Mouse (Mus musculus): Measurements from ENCODE around the gene Gm49354. TPM values are rescaled to one million over a fixed set of nuclear protein-coding genes. Genes with fewer than 3 reads are reported as not detected.

Gm49354 gene
- polyA plus RNA-seq, 1 experiment: not detected

DNA sequence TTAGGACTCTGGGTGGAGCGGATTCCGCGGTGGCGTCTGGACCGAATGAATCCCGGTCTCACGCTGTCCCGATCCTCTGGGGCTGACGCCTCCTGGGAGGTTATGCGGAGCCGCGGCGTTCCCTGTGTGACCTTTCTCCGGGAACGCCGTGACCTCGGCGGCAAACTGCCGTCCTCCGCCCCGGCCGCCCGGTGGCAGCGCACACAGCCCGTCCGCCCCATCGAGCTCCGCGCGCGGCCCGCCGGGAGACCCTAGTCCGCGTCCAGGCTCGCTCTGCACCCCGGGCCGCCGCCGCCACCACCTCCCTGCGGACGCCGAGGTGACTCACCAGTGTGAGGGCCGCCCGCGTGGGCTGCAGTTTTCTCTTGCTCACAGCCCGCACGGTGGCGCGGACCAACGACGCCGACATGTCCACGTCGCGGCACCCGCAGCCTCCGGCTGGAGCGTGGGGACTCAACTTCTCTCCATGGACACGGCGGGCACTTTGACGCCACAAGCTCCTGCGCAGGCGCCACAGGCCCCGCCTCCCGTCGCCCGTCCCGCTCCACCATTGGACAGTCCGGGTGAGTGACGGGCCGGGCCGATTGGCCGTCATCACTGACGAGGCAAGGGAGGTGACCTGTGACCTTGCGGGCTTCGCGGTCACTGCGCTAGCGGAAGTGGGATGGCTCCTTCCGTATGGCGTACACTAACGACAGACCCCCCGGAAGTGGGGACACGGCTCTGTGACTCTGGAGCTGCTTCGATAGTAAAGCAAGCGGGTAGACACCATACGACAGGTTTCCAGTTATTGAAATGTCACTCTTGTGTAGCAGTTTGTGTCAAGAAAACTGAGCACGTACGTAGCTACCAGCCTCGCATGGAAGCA is 12.5 kb downstream of the Gm49354 start, which contains the start of gene Isca1:
Isca1 (minus strand) TSS at position 515 of the 868 bp plus-strand sequence.
- Histone ChIP-seq H3K4me3 (ENCODE audit: insufficient read depth, low read length) (peak within 1 kb of the TSS; percentile 83), H3K4me1 (ENCODE audit: control insufficient read depth, insufficient read depth, low read length) (peaks cover 35% of the 10 kb centered on the region), H3K27ac (ENCODE audit: insufficient read depth, low read depth, low read length) (peak within 1 kb of the TSS; percentile 85)
- TF ChIP-seq POLR2A (IDR thresholded peaks at IDR 0.05; ENCODE audit: borderline replicate concordance, low read depth, low read length) (no peak), CTCF (IDR thresholded peaks at IDR 0.05; ENCODE audit: low read depth, low read length) (no peak)

- no peak overlapping the region for H3K27ac ChIP-seq (ENCODE audit: insufficient read depth, low read depth, low read length)
- H3K4me3 ChIP-seq (ENCODE audit: insufficient read depth, low read length): peak overlapping the region; percentile 83
- TF ChIP-seq POLR2A (IDR thresholded peaks at IDR 0.05; ENCODE audit: borderline replicate concordance, low read depth, low read length): no peak
- H3K4me1 ChIP-seq (ENCODE audit: control insufficient read depth, insufficient read depth, low read length): peaks cover 35% of the 10 kb centered on the region
Observed at GRCm38 (mm10) chr13:59768531-59768930, 13.5 kb downstream of the Gm49354 start.

DNA sequence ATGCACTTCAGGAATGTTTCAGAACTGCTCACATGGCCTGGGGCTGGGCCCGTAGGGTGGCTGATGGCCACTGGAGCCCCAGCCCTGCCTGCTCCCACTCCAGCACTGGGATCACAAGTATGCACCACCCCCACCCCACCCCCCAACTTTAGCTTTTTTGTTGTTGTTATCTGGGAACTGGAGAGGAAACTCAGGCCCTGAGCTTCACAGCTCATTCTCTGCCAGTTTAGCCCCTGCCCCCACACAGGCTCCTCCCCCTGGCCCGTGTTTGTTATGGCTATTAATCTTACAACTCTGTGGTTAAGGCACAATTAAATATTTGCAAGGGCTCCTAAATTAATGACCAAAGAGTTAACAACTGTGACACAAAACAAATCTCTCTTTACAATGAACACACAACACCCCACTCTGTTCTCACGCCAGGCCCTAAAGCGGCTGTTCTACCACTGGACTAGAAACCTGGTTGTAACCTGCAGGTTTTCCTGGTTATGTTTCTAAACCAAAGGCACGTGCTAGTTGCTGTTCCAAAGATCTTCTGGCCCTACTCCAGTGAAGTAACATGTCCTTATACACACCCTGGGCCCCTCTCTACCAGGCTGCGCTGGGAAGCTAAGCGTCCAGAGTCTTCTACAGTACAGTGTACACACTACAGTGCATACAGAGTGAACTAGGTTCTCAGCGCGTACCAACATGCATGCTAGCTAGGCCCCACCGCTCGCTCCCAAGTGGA is 15.1 kb downstream of the Gm49354 start:
- TF ChIP-seq POLR2A (IDR thresholded peaks at IDR 0.05; ENCODE audit: borderline replicate concordance, low read depth, low read length): no peak
- no peak for TF ChIP-seq CTCF (IDR thresholded peaks at IDR 0.05; ENCODE audit: low read depth, low read length)
- Histone ChIP-seq H3K4me1 (ENCODE audit: control insufficient read depth, insufficient read depth, low read length) (peaks cover 27% of the 10 kb centered on the region), H3K4me3 (ENCODE audit: insufficient read depth, low read length) (no peak overlapping the region), H3K27ac (ENCODE audit: insufficient read depth, low read depth, low read length) (no peak overlapping the region)

DNA sequence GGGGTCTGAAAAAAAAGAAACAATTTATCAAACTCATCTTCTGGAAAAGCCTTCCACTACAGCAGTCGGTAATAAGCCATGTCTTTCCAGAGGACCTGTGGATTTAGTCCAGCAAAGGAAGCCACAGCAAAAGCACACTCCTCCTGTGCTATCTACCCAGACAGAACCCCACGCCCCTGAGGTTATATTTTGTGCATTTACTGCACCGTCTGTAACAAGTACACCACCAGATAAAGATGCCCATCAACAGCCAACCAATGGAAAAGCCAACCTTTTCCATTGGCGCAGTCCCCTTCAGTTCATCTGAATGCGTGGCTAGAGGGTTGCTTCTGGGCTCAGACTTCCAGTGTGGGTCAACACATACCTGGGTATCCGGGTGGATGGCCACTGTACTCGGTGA is 19.3 kb downstream of the Gm49354 start:
- no peak overlapping the region for H3K4me3 ChIP-seq (ENCODE audit: insufficient read depth, low read length)

GRCm38 (mm10) chr13:59756906-59757305 is 25.1 kb downstream of the Gm49354 start:
- H3K4me3 ChIP-seq (ENCODE audit: insufficient read depth, low read length): no peak overlapping the region
- no peak overlapping the region for H3K27ac ChIP-seq (ENCODE audit: insufficient read depth, low read depth, low read length)
- peaks cover 18% of the 10 kb centered on the region for H3K4me1 ChIP-seq (ENCODE audit: control insufficient read depth, insufficient read depth, low read length)
- no peak for TF ChIP-seq POLR2A (IDR thresholded peaks at IDR 0.05; ENCODE audit: borderline replicate concordance, low read depth, low read length)
- no peak for TF ChIP-seq CTCF (IDR thresholded peaks at IDR 0.05; ENCODE audit: low read depth, low read length)

More for the DNA sequence above, 19.3 kb downstream of the Gm49354 start:
- Histone ChIP-seq H3K27ac (ENCODE audit: insufficient read depth, low read depth, low read length) (no peak overlapping the region), H3K4me1 (ENCODE audit: control insufficient read depth, insufficient read depth, low read length) (peaks cover 30% of the 10 kb centered on the region)
- no peak for TF ChIP-seq POLR2A (IDR thresholded peaks at IDR 0.05; ENCODE audit: borderline replicate concordance, low read depth, low read length)
- TF ChIP-seq CTCF (IDR thresholded peaks at IDR 0.05; ENCODE audit: low read depth, low read length): no peak

- no peaks in the 10 kb centered on the region for H3K4me1 ChIP-seq (ENCODE audit: control insufficient read depth, insufficient read depth, low read length)
- H3K4me3 ChIP-seq (ENCODE audit: insufficient read depth, low read length): no peak overlapping the region
- TF ChIP-seq POLR2A (IDR thresholded peaks at IDR 0.05; ENCODE audit: borderline replicate concordance, low read depth, low read length) (no peak), CTCF (IDR thresholded peaks at IDR 0.05; ENCODE audit: low read depth, low read length) (no peak)
- no peak overlapping the region for H3K27ac ChIP-seq (ENCODE audit: insufficient read depth, low read depth, low read length)
Observed at GRCm38 (mm10) chr13:59750310-59750709, 31.7 kb downstream of the Gm49354 start.

DNA sequence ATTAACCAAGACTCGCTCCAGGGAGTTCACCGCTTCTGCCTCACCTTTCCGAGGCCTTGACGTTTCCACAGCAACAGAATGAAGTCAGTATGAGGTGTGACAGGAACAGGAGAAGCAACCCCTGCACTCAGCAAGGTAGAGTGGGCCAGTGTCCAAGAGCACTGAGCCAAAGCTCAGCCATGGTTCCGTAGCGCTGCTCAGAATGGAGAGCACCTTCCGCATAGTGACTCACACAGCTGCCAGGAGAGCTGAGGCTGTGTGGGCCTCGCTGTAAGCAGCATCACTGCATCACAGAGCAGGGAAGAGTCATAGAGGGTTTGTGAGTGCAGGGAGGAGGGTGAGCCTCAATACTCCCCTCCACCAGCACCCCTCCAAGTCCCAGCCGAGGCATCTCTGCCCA is 35.3 kb downstream of the Gm49354 start, which contains the start of gene 1700014D04Rik:
1700014D04Rik (minus strand) TSS at position 42 of the 400 bp plus-strand sequence.
- Histone ChIP-seq H3K4me1 (ENCODE audit: control insufficient read depth, insufficient read depth, low read length) (no peaks in the 10 kb centered on the region), H3K27ac (ENCODE audit: insufficient read depth, low read depth, low read length) (no peak within 1 kb of the TSS), H3K4me3 (ENCODE audit: insufficient read depth, low read length) (no peak within 1 kb of the TSS)
- TF ChIP-seq CTCF (IDR thresholded peaks at IDR 0.05; ENCODE audit: low read depth, low read length): no peak
- TF ChIP-seq POLR2A (IDR thresholded peaks at IDR 0.05; ENCODE audit: borderline replicate concordance, low read depth, low read length): no peak

GRCm38 (mm10) chr13:59746164-59746563 is 35.9 kb downstream of the Gm49354 start:
- Histone ChIP-seq H3K27ac (ENCODE audit: insufficient read depth, low read depth, low read length) (no peak overlapping the region), H3K4me1 (ENCODE audit: control insufficient read depth, insufficient read depth, low read length) (peaks cover 2% of the 10 kb centered on the region), H3K4me3 (ENCODE audit: insufficient read depth, low read length) (no peak overlapping the region)
- TF ChIP-seq CTCF (IDR thresholded peaks at IDR 0.05; ENCODE audit: low read depth, low read length) (no peak), POLR2A (IDR thresholded peaks at IDR 0.05; ENCODE audit: borderline replicate concordance, low read depth, low read length) (no peak)

- Histone ChIP-seq H3K4me1 (ENCODE audit: control insufficient read depth, insufficient read depth, low read length) (peaks cover 2% of the 10 kb centered on the region), H3K4me3 (ENCODE audit: insufficient read depth, low read length) (no peak overlapping the region), H3K27ac (ENCODE audit: insufficient read depth, low read depth, low read length) (no peak overlapping the region)
- TF ChIP-seq CTCF (IDR thresholded peaks at IDR 0.05; ENCODE audit: low read depth, low read length): no peak
- no peak for TF ChIP-seq POLR2A (IDR thresholded peaks at IDR 0.05; ENCODE audit: borderline replicate concordance, low read depth, low read length)
Observed at GRCm38 (mm10) chr13:59745462-59745861, 36.6 kb downstream of the Gm49354 start.

DNA sequence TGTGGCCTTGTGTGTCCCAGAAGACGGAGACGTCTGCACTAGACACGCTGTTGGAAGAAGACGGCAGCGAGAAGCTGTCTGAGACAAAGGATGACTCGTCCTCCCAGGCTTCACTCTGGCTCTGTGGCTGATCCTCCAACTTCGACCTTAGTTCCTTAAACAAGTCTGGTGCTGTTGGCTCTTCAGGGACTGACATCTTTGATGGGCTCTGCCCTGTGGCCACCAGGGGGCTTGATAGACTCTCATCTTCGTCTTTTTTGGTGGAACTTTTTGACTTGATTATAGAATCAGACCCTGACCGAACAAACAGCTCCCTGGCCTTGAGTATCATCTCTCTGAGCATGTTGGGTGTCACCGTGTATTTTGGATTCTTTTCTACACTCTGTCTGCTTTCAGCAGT is 40.3 kb downstream of the Gm49354 start:
- H3K27ac ChIP-seq (ENCODE audit: insufficient read depth, low read depth, low read length): no peak overlapping the region
- peaks cover 2% of the 10 kb centered on the region for H3K4me1 ChIP-seq (ENCODE audit: control insufficient read depth, insufficient read depth, low read length)

More for the DNA sequence above, 40.3 kb downstream of the Gm49354 start:
- TF ChIP-seq CTCF (IDR thresholded peaks at IDR 0.05; ENCODE audit: low read depth, low read length): no peak
- no peak for TF ChIP-seq POLR2A (IDR thresholded peaks at IDR 0.05; ENCODE audit: borderline replicate concordance, low read depth, low read length)
- no peak overlapping the region for H3K4me3 ChIP-seq (ENCODE audit: insufficient read depth, low read length)

All from bone marrow macrophage, adult 2 months (primary cell).